Mouse (Mus musculus) ovary, postnatal 10 days (tissue): ENCODE data around the gene Lpin1.

Experiments
- DNase-seq: peaks from one replicate; pipeline ENCODE4 v3.0.0; 2022; ENCODE audit warnings: low spot score

Gene Lpin1

GRCm38 (mm10) chr12:16618512-16619274, 7.9 kb upstream of the Lpin1 start:
- DNase-seq: peak; percentile 60

- no peak for DNase-seq
Observed at GRCm38 (mm10) chr12:16615738-16616137, 5.0 kb upstream of the Lpin1 start.

GRCm38 (mm10) chr12:16614556-16614955, 3.8 kb upstream of the Lpin1 start:
- DNase-seq: no peak

GRCm38 (mm10) chr12:16605624-16606023, 5.1 kb downstream of the Lpin1 start:
- no peak for DNase-seq

- DNase-seq: no peak
Observed at GRCm38 (mm10) chr12:16602271-16602670, 8.5 kb downstream of the Lpin1 start.

- DNase-seq: no peak
Observed at GRCm38 (mm10) chr12:16600374-16600773, 10.4 kb downstream of the Lpin1 start.

GRCm38 (mm10) chr12:16599359-16599758, 11.4 kb downstream of the Lpin1 start:
- no peak for DNase-seq

- no peak for DNase-seq
Observed at GRCm38 (mm10) chr12:16593761-16594160, 17.0 kb downstream of the Lpin1 start.

GRCm38 (mm10) chr12:16593014-16593413, 17.8 kb downstream of the Lpin1 start:
- no peak for DNase-seq

GRCm38 (mm10) chr12:16592451-16592850, 18.3 kb downstream of the Lpin1 start:
- no peak for DNase-seq

GRCm38 (mm10) chr12:16591453-16592200, 19.1 kb downstream of the Lpin1 start:
- peak; percentile 35 for DNase-seq

GRCm38 (mm10) chr12:16589966-16590365, 20.8 kb downstream of the Lpin1 start:
- DNase-seq: no peak

- peak; percentile 81 for DNase-seq
Observed at GRCm38 (mm10) chr12:16589204-16589949, 21.4 kb downstream of the Lpin1 start.

- no peak for DNase-seq
Observed at GRCm38 (mm10) chr12:16588396-16589042, 22.2 kb downstream of the Lpin1 start.

- no peak for DNase-seq
Observed at GRCm38 (mm10) chr12:16587767-16588166, 23.0 kb downstream of the Lpin1 start.

GRCm38 (mm10) chr12:16587111-16587510, 23.7 kb downstream of the Lpin1 start:
- no peak for DNase-seq

- DNase-seq: no peak
Observed at GRCm38 (mm10) chr12:16584964-16585363, 25.8 kb downstream of the Lpin1 start.

GRCm38 (mm10) chr12:16584035-16584682, 26.6 kb downstream of the Lpin1 start:
- DNase-seq: no peak

GRCm38 (mm10) chr12:16583313-16583712, 27.5 kb downstream of the Lpin1 start:
- no peak for DNase-seq

- no peak for DNase-seq
Observed at GRCm38 (mm10) chr12:16580306-16580705, 30.5 kb downstream of the Lpin1 start.

GRCm38 (mm10) chr12:16577665-16578233, 33.0 kb downstream of the Lpin1 start:
- DNase-seq: no peak
